Mouse (Mus musculus): Measurements from ENCODE around the gene Pkd1l2.

- no peak for TF ChIP-seq CTCF (IDR thresholded peaks at IDR 0.05; ENCODE audit: extremely low read depth, insufficient read length, insufficient replicate concordance, low read depth, low read length)
- no peak for TF ChIP-seq POLR2A (IDR thresholded peaks at IDR 0.05; ENCODE audit: low read depth, low read length)
Observed at GRCm38 (mm10) chr8:116951778-116952177, 130.5 kb downstream of the Pkd1l2 start.

Measured in small intestine, adult 2 months (tissue).